Mouse (Mus musculus) C2C12 (cell line): ENCODE data around the gene Rbfox3. TPM values are rescaled to one million over a fixed set of nuclear protein-coding genes. Genes with fewer than 3 reads are reported as not detected.

Experiments
- H3K27me3 ChIP-seq: one replicate; pipeline ENCODE4 v1.6.1; 2011; ENCODE audit not compliant: control insufficient read depth, insufficient read depth, insufficient read length
- H3K36me3 ChIP-seq: one replicate; pipeline ENCODE4 v1.6.1; 2011; ENCODE audit not compliant: control insufficient read depth, insufficient read depth
- H3K4me3 ChIP-seq: one replicate; pipeline ENCODE4 v1.5.1; 2011; ENCODE audit warnings: mild to moderate bottlenecking, control low read depth; ENCODE audit not compliant: poor library complexity, insufficient read depth, severe bottlenecking
- H3K79me2 ChIP-seq: one replicate; pipeline ENCODE4 v1.6.1; 2011; ENCODE audit not compliant: control insufficient read depth, insufficient read depth
- H3K79me3 ChIP-seq: one replicate; pipeline ENCODE4 v1.6.1; 2011; ENCODE audit warnings: low read depth, control low read depth
- H3ac ChIP-seq: one replicate; pipeline ENCODE3; 2011; ENCODE audit warnings: low read depth; ENCODE audit not compliant: control insufficient read depth, insufficient read length
- CEBPB ChIP-seq: IDR thresholded peaks from one replicate; pipeline ENCODE4 v1.6.1; 2011; ENCODE audit warnings: low read depth, mild to moderate bottlenecking, control low read depth, moderate library complexity
- CTCF ChIP-seq: IDR thresholded peaks from one replicate; pipeline ENCODE4 v1.5.1; 2011; ENCODE audit not compliant: control insufficient read depth, insufficient read depth, insufficient read length
- FOSL1 ChIP-seq: IDR thresholded peaks from one replicate; pipeline ENCODE4 v1.8.0; 2011; ENCODE audit warnings: mild to moderate bottlenecking, low read length; ENCODE audit not compliant: poor library complexity, insufficient read depth, severe bottlenecking
- MAX ChIP-seq: IDR thresholded peaks from one replicate; pipeline ENCODE4 v1.6.1; 2011; ENCODE audit warnings: mild to moderate bottlenecking, control low read depth
- MYOD1 ChIP-seq: IDR thresholded peaks from one replicate; pipeline ENCODE4 v1.6.1; 2011; ENCODE audit warnings: low read depth; ENCODE audit not compliant: control insufficient read depth, insufficient read length
- MYOG ChIP-seq: IDR thresholded peaks from one replicate; pipeline ENCODE4 v1.6.1; 2011; ENCODE audit not compliant: control insufficient read depth, insufficient read length; ENCODE audit errors: extremely low read depth
- USF1 ChIP-seq: IDR thresholded peaks from one replicate; pipeline ENCODE4 v1.6.1; 2011; ENCODE audit warnings: low read depth, mild to moderate bottlenecking, control low read depth, moderate library complexity
- polyA plus RNA-seq: library from polyadenylated mRNA; unstranded; fragments of >200 nt; fragmentation: generic; extraction: Trizol; gene quantifications from one replicate; pipeline ENCODE4 v1.2.1, GENCODE M21; 2012; ENCODE audit warnings: missing spikeins

The Rbfox3 gene
- polyA plus RNA-seq, 1 experiment, result not detected

GRCm38 (mm10) chr11:118890474-118890873, 20.9 kb downstream of the Rbfox3 start:
- Histone ChIP-seq H3K79me2 (no peaks in the 10 kb centered on the region), H3K27me3 (peaks cover 60% of the 10 kb centered on the region), H3K79me3 (no peaks in the 10 kb centered on the region), H3K4me3 (no peak overlapping the region), H3ac (no peak overlapping the region), H3K36me3 (no peaks in the 10 kb centered on the region)
- no peak for TF ChIP-seq FOSL1

- Histone ChIP-seq H3K4me3 (no peak overlapping the region), H3K27me3 (peaks cover 57% of the 10 kb centered on the region), H3K79me3 (no peaks in the 10 kb centered on the region), H3ac (no peak overlapping the region), H3K36me3 (no peaks in the 10 kb centered on the region), H3K79me2 (no peaks in the 10 kb centered on the region)
- TF ChIP-seq MYOG (no peak), CTCF (no peak), MYOD1 (no peak)
Measured at GRCm38 (mm10) chr11:118889500-118889899, 21.9 kb downstream of the Rbfox3 start.

- H3K79me3 ChIP-seq, result no peaks in the 10 kb centered on the region
Measured at GRCm38 (mm10) chr11:118888426-118888825, 23.0 kb downstream of the Rbfox3 start.

GRCm38 (mm10) chr11:118887206-118887605, 24.2 kb downstream of the Rbfox3 start:
- Histone ChIP-seq H3K4me3 (no peak overlapping the region), H3ac (no peak overlapping the region), H3K36me3 (no peaks in the 10 kb centered on the region), H3K27me3 (peaks cover 65% of the 10 kb centered on the region), H3K79me3 (no peaks in the 10 kb centered on the region), H3K79me2 (no peaks in the 10 kb centered on the region)
- no peak for TF ChIP-seq MYOG

More at GRCm38 (mm10) chr11:118888426-118888825, 23.0 kb downstream of the Rbfox3 start:
- TF ChIP-seq FOSL1, result no peak
- TF ChIP-seq MYOD1, result no peak
- no peak for TF ChIP-seq USF1
- no peak for TF ChIP-seq MYOG
- TF ChIP-seq CTCF, result no peak
- no peak for TF ChIP-seq MAX
- Histone ChIP-seq H3K4me3 (no peak overlapping the region), H3K27me3 (peaks cover 62% of the 10 kb centered on the region), H3ac (no peak overlapping the region), H3K79me2 (no peaks in the 10 kb centered on the region), H3K36me3 (no peaks in the 10 kb centered on the region)

GRCm38 (mm10) chr11:118886269-118886965, 25.0 kb downstream of the Rbfox3 start:
- no peaks in the 10 kb centered on the region for H3K79me3 ChIP-seq
- TF ChIP-seq MYOG, result no peak
- TF ChIP-seq CTCF, result no peak
- TF ChIP-seq USF1, result no peak
- TF ChIP-seq FOSL1, result no peak
- TF ChIP-seq CEBPB, result no peak
- TF ChIP-seq MYOD1, result no peak
- no peak for TF ChIP-seq MAX
- H3K79me2 ChIP-seq, result no peaks in the 10 kb centered on the region
- H3K4me3 ChIP-seq, result no peak overlapping the region
- no peak overlapping the region for H3ac ChIP-seq
- H3K27me3 ChIP-seq, result peaks cover 59% of the 10 kb centered on the region
- no peaks in the 10 kb centered on the region for H3K36me3 ChIP-seq

- Histone ChIP-seq H3K27me3 (peaks cover 60% of the 10 kb centered on the region), H3K79me2 (no peaks in the 10 kb centered on the region), H3K4me3 (no peak overlapping the region), H3ac (no peak overlapping the region), H3K79me3 (no peaks in the 10 kb centered on the region), H3K36me3 (no peaks in the 10 kb centered on the region)
- no peak for TF ChIP-seq FOSL1
- no peak for TF ChIP-seq MYOG
- TF ChIP-seq CTCF, result no peak
- no peak for TF ChIP-seq CEBPB
- no peak for TF ChIP-seq MAX
- TF ChIP-seq USF1, result no peak
- TF ChIP-seq MYOD1, result no peak
Measured at GRCm38 (mm10) chr11:118885604-118886003, 25.8 kb downstream of the Rbfox3 start.
